Mouse (Mus musculus) MEL (cell line): ENCODE measurements around the gene Pir. TPM values are rescaled to one million over a fixed set of nuclear protein-coding genes. Genes with fewer than 3 reads are reported as not detected.
A peak's percentile ranks its signal among the peaks of the same experiment; 100 is the strongest.

Experiments
- DNase-seq: peaks from one replicate; pipeline ENCODE4 v3.0.0; 2011; ENCODE audit warnings: low read depth, low spot score
- H3K27ac ChIP-seq: 2 replicates; pipeline ENCODE4 v1.5.1; 2012; ENCODE audit warnings: low read depth, mild to moderate bottlenecking, control low read depth, low read length, moderate library complexity; ENCODE audit not compliant: control insufficient read depth
- H3K27me3 ChIP-seq, 2 experiments: fragments of 150-350 bp in 1 of 2; sonication (generic) in 1 of 2; 2 replicates each; pipeline ENCODE4 v1.6.1; 2012; ENCODE audit warnings: low read length in 2 of 2, mild to moderate bottlenecking in 2 of 2, improper control_type of control experiment in 1 of 2, moderate library complexity in 1 of 2; ENCODE audit not compliant: insufficient read depth in 2 of 2, control insufficient read depth in 1 of 2
- H3K36me3 ChIP-seq, 2 experiments: 2 replicates each; pipeline ENCODE4 v1.6.1; 2012 to 2014; ENCODE audit warnings: low read length in 2 of 2, improper control_type of control experiment in 1 of 2, inconsistent platforms in 1 of 2, mild to moderate bottlenecking in 1 of 2; ENCODE audit not compliant: insufficient read depth in 2 of 2, control insufficient read depth in 1 of 2
- H3K4me1 ChIP-seq, 2 experiments: fragments of 150-350 bp in 1 of 2; sonication (generic) in 1 of 2; 2 replicates each; pipeline ENCODE4 v1.6.1; 2012; ENCODE audit warnings: low read length in 2 of 2, improper control_type of control experiment in 1 of 2, mild to moderate bottlenecking in 1 of 2; ENCODE audit not compliant: insufficient read depth in 2 of 2, control insufficient read depth in 1 of 2
- H3K4me3 ChIP-seq, 2 experiments: fragments of 150-350 bp in 1 of 2; sonication (generic) in 1 of 2; 2 replicates each; pipeline ENCODE4 v1.5.1; 2012; ENCODE audit warnings: low read depth in 2 of 2, low read length in 2 of 2, mild to moderate bottlenecking in 2 of 2, moderate library complexity in 2 of 2, control low read depth in 1 of 2, improper control_type of control experiment in 1 of 2; ENCODE audit not compliant: control insufficient read depth in 1 of 2, insufficient read depth in 1 of 2
- H3K79me2 ChIP-seq: 2 replicates; pipeline ENCODE4 v1.6.1; 2012; ENCODE audit warnings: mild to moderate bottlenecking, low read length, moderate library complexity; ENCODE audit not compliant: control insufficient read depth, poor library complexity, insufficient read depth
- H3K9ac ChIP-seq: 2 replicates; pipeline ENCODE4 v1.6.1; 2012; ENCODE audit warnings: low read depth, mild to moderate bottlenecking, control low read depth, low read length, moderate library complexity; ENCODE audit not compliant: control insufficient read depth, poor library complexity, severe bottlenecking
- H3K9me3 ChIP-seq: fragments of 150-350 bp; sonication (generic); replicated peaks from 2 replicates; pipeline ENCODE4 v1.6.1; 2012; ENCODE audit warnings: mild to moderate bottlenecking, low read length, improper control_type of control experiment, moderate library complexity; ENCODE audit not compliant: insufficient read depth
- BHLHE40 ChIP-seq: IDR thresholded peaks from 2 replicates; pipeline ENCODE4 v1.6.1; 2012; ENCODE audit warnings: low read depth, mild to moderate bottlenecking, inconsistent platforms, low read length, improper control_type of control experiment, borderline replicate concordance
- CHD2 ChIP-seq: IDR thresholded peaks from 2 replicates; pipeline ENCODE4 v1.6.1; 2011; ENCODE audit warnings: low read length, improper control_type of control experiment
- CTCF ChIP-seq, 3 experiments: IDR thresholded peaks in 2 of 3; conservative IDR thresholded peaks in 1 of 3; 2 replicates each; pipeline ENCODE4 v1.5.1; 2011 to 2012; ENCODE audit warnings: low read length in 3 of 3, low read depth in 2 of 3, mild to moderate bottlenecking in 2 of 3, improper control_type of control experiment in 1 of 3, inconsistent platforms in 1 of 3, mixed read lengths in 1 of 3, moderate library complexity in 1 of 3; ENCODE audit not compliant: control insufficient read depth in 1 of 3, insufficient read depth in 1 of 3, poor library complexity in 1 of 3, severe bottlenecking in 1 of 3
- E2F4 ChIP-seq: IDR thresholded peaks from 2 replicates; pipeline ENCODE4 v1.6.1; 2011; ENCODE audit warnings: low read depth, low read length, improper control_type of control experiment, borderline replicate concordance
- ELF1 ChIP-seq: IDR thresholded peaks from 2 replicates; pipeline ENCODE4 v1.6.1; 2014; ENCODE audit warnings: low read depth, mild to moderate bottlenecking, inconsistent platforms, low read length, improper control_type of control experiment, moderate library complexity
- EP300 ChIP-seq, 2 experiments: IDR thresholded peaks; 2 replicates each; pipeline ENCODE4 v1.6.1; 2011; ENCODE audit warnings: improper control_type of control experiment in 2 of 2, low read length in 2 of 2, low read depth in 1 of 2, mild to moderate bottlenecking in 1 of 2
- ETS1 ChIP-seq: IDR thresholded peaks from 2 replicates; pipeline ENCODE4 v1.6.1; 2012; ENCODE audit warnings: low read depth, mild to moderate bottlenecking, inconsistent platforms, low read length, improper control_type of control experiment, moderate library complexity
- GABPA ChIP-seq: IDR thresholded peaks from 2 replicates; pipeline ENCODE4 v1.6.1; 2012; ENCODE audit warnings: low read depth, mild to moderate bottlenecking, inconsistent platforms, low read length, improper control_type of control experiment, moderate library complexity
- GATA1 ChIP-seq: IDR thresholded peaks from 2 replicates; pipeline ENCODE4 v1.6.1; 2011; ENCODE audit warnings: low read depth, low read length, improper control_type of control experiment
- HCFC1 ChIP-seq: IDR thresholded peaks from 2 replicates; pipeline ENCODE4 v1.6.1; 2012; ENCODE audit warnings: low read depth, mild to moderate bottlenecking, inconsistent platforms, low read length, improper control_type of control experiment, moderate library complexity
- JUND ChIP-seq: IDR thresholded peaks from 2 replicates; pipeline ENCODE4 v1.6.1; 2011; ENCODE audit warnings: low read depth, mild to moderate bottlenecking, improper control_type of control experiment, low read length
- MAFK ChIP-seq: IDR thresholded peaks from 2 replicates; pipeline ENCODE4 v1.6.1; 2011; ENCODE audit warnings: low read depth, mild to moderate bottlenecking, low read length, improper control_type of control experiment, borderline replicate concordance
- MAZ ChIP-seq: IDR thresholded peaks from 2 replicates; pipeline ENCODE4 v1.6.1; 2012; ENCODE audit warnings: low read depth, mild to moderate bottlenecking, inconsistent platforms, low read length, improper control_type of control experiment
- MEF2A ChIP-seq: IDR thresholded peaks from 2 replicates; pipeline ENCODE4 v1.6.1; 2014; ENCODE audit warnings: low read depth, mild to moderate bottlenecking, inconsistent platforms, low read length, improper control_type of control experiment; ENCODE audit not compliant: poor library complexity, insufficient replicate concordance, severe bottlenecking; ENCODE audit errors: extremely low read depth
- MXI1 ChIP-seq: IDR thresholded peaks from 2 replicates; pipeline ENCODE4 v1.6.1; 2011; ENCODE audit warnings: mild to moderate bottlenecking, low read depth, low read length, improper control_type of control experiment
- MYB ChIP-seq: IDR thresholded peaks from 2 replicates; pipeline ENCODE4 v1.6.1; 2011; ENCODE audit warnings: mild to moderate bottlenecking, low read depth, low read length, improper control_type of control experiment
- NELFE ChIP-seq: IDR thresholded peaks from 2 replicates; pipeline ENCODE4 v1.6.1; 2011; ENCODE audit warnings: low read depth, low read length, improper control_type of control experiment
- POLR2AphosphoS2 ChIP-seq: IDR thresholded peaks from 2 replicates; pipeline ENCODE4 v1.6.1; 2011; ENCODE audit warnings: low read length, improper control_type of control experiment
- POLR2AphosphoS5 ChIP-seq: IDR thresholded peaks from 2 replicates; pipeline ENCODE4 v1.6.1; 2012; ENCODE audit warnings: low read depth, borderline replicate concordance, mild to moderate bottlenecking, inconsistent platforms, low read length, moderate library complexity, mixed read lengths
- RAD21 ChIP-seq: IDR thresholded peaks from 2 replicates; pipeline ENCODE4 v1.6.1; 2011; ENCODE audit warnings: mild to moderate bottlenecking, low read depth, low read length, improper control_type of control experiment
- RCOR1 ChIP-seq: IDR thresholded peaks from 2 replicates; pipeline ENCODE4 v1.6.1; 2012; ENCODE audit warnings: low read depth, mild to moderate bottlenecking, inconsistent platforms, low read length, improper control_type of control experiment
- SIN3A ChIP-seq: IDR thresholded peaks from 2 replicates; pipeline ENCODE4 v1.6.1; 2012; ENCODE audit warnings: low read length, improper control_type of control experiment, inconsistent platforms
- TAL1 ChIP-seq: IDR thresholded peaks from 2 replicates; pipeline ENCODE4 v1.6.1; 2012; ENCODE audit warnings: mild to moderate bottlenecking, inconsistent platforms, low read length, moderate library complexity, mixed read lengths
- TBP ChIP-seq: IDR thresholded peaks from 2 replicates; pipeline ENCODE4 v1.8.0; 2011; ENCODE audit warnings: low read depth, low read length, improper control_type of control experiment
- TCF12 ChIP-seq: IDR thresholded peaks from 2 replicates; pipeline ENCODE4 v1.6.1; 2014; ENCODE audit warnings: low read depth, mild to moderate bottlenecking, inconsistent platforms, low read length, improper control_type of control experiment, moderate library complexity
- UBTF ChIP-seq: IDR thresholded peaks from 2 replicates; pipeline ENCODE4 v1.6.1; 2012; ENCODE audit warnings: low read depth, mild to moderate bottlenecking, inconsistent platforms, low read length, improper control_type of control experiment, moderate library complexity, borderline replicate concordance; ENCODE audit not compliant: insufficient read depth
- USF1 ChIP-seq: IDR thresholded peaks from 2 replicates; pipeline ENCODE4 v1.6.1; 2014; ENCODE audit warnings: low read depth, mild to moderate bottlenecking, inconsistent platforms, low read length, improper control_type of control experiment, moderate library complexity
- ZC3H11A ChIP-seq: IDR thresholded peaks from 2 replicates; pipeline ENCODE4 v1.6.1; 2012; ENCODE audit warnings: low read depth, mild to moderate bottlenecking, inconsistent platforms, low read length, improper control_type of control experiment
- ZMIZ1 ChIP-seq: IDR thresholded peaks from 2 replicates; pipeline ENCODE4 v1.6.1; 2012; ENCODE audit warnings: low read depth, mild to moderate bottlenecking, inconsistent platforms, low read length, improper control_type of control experiment, moderate library complexity
- ZNF384 ChIP-seq: IDR thresholded peaks from 2 replicates; pipeline ENCODE4 v1.6.1; 2012; ENCODE audit warnings: low read depth, mild to moderate bottlenecking, inconsistent platforms, low read length, improper control_type of control experiment
- polyA plus RNA-seq, 2 experiments: library from polyadenylated mRNA; stranded (reverse) in 1 of 2; unstranded in 1 of 2; fragments of >175 nt in 1 of 2; fragments of >200 nt in 1 of 2; gene quantifications; 2 replicates each; pipeline versions ENCODE4 v1.2.1 to v1.2.4; 2012; ENCODE audit warnings: low replicate concordance in 2 of 2, low read depth in 1 of 2; ENCODE audit not compliant: insufficient read length in 2 of 2, insufficient read depth in 1 of 2, missing spikeins in 1 of 2
- total RNA-seq: library from RNA; depleted of rRNA; stranded (reverse); fragments of 300-350 nt; gene quantifications from 2 replicates; pipeline ENCODE4 v1.2.3, GENCODE M21; 2012

Pir gene
- total and polyA plus RNA-seq, 3 experiments = 2.9 to 230 (median 11.4) TPM

DNA sequence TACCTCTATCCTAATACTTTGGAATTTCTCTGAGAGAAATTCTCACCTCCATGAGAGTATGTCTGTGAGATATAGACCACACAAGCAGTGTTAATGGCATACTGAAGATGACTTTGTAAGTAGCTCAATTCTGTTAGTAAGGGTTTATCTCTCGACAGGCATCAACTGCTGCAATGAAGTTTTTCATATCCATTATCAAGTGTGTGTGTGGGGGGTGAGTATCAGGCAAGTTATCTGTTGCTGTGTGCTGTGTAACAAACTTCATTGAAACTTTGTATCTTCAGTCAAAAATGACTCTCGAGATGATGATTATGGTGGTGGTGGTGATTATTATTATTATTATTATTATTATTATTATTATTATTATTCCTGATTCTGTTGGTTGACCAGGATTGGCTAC, 147.6 kb downstream of the Pir start (continued):
- no peak for TF ChIP-seq NELFE

DNA sequence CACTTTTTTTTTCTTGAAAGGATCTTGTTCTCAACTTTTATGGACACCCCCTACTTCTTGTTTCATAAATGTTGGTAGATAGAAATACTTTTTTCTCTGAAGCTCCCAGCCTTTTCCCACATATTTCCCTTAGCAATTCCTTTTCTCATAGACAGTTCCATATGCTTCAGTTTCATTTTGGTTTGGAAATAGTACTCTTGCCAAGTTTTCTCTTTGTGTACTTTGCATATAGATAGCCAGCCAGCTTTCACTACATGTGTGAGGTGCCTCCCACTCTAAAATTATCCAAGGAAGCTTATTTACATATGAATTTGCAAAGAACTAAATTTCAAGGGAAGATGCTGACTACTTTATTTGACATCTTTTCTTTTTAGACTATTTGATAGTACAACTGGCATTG, 148.8 kb downstream of the Pir start:
- H3K4me1 ChIP-seq = peaks cover 16 to 17% of the 10 kb centered on the region in 2 experiments
- no peaks in the 10 kb centered on the region for H3K9me3 ChIP-seq
- H3K36me3 ChIP-seq = peaks cover 5 to 22% of the 10 kb centered on the region in 2 experiments
- H3K4me3 ChIP-seq = no peak overlapping the region
- no peak overlapping the region for H3K9ac ChIP-seq
- no peak overlapping the region for H3K27ac ChIP-seq
- DNase-seq = no peak
- TF ChIP-seq ZNF384 (no peak), USF1 (no peak), RAD21 (no peak), TAL1 (no peak), GATA1 (no peak), UBTF (no peak), HCFC1 (no peak), ELF1 (no peak), JUND (no peak), NELFE (no peak), TCF12 (no peak), CTCF (IDR thresholded peaks at IDR 0.05 in 2 of 3, conservative IDR thresholded peaks at IDR 0.05 in 1 of 3; ENCODE audit: control insufficient read depth in 1 of 3, insufficient read depth in 1 of 3, low read depth in 2 of 3, low read length in 3 of 3, poor library complexity in 1 of 3, severe bottlenecking in 1 of 3) (no peak), MEF2A (no peak), ZC3H11A (no peak), BHLHE40 (no peak), MYB (no peak), GABPA (no peak), SIN3A (no peak), POLR2AphosphoS5 (no peak)
- H3K27me3 ChIP-seq = no peaks in the 10 kb centered on the region
- peaks cover 17% of the 10 kb centered on the region for H3K79me2 ChIP-seq

DNA sequence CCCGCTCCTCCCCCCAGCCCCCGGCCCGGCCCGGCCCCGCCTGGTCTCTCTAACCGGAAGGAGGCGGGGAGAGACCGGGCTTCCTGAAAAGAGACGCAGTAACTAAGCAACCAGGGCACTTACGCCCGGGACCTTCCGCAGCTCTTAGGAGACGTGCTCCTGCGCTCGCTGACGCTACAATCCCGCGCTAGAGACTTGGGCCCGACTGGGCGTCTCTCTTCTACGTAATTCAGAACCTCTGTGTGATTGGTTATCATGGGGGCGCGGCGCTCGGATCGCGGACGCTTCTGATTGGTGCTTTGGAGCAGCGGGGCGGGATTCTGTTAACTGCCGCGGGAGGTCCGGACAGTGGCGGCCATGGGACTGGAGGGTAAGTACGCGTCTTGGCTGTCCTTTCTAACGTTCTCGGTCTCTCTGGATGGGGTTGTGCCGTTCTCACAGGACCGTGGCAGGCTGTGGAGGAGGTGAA, 150.3 kb downstream of the Pir start, which contains the start of gene Piga:
Piga (plus strand) TSS at position 317 of the 469 bp plus-strand sequence.
- Histone ChIP-seq H3K36me3 (peaks cover 16 to 34% of the 10 kb centered on the region in 2 experiments), H3K27me3 (no peaks in the 10 kb centered on the region), H3K4me3 (peak within 1 kb of the TSS; percentile 68 to 87), H3K9ac (peak within 1 kb of the TSS; percentile 71), H3K79me2 (peaks cover 17% of the 10 kb centered on the region), H3K27ac (peak within 1 kb of the TSS; percentile 50), H3K9me3 (no peaks in the 10 kb centered on the region), H3K4me1 (peaks cover 24 to 25% of the 10 kb centered on the region in 2 experiments)
- peak; percentile 99 for DNase-seq
- no peak for TF ChIP-seq EP300 (IDR thresholded peaks at IDR 0.05; ENCODE audit: low read depth in 1 of 2, low read length in 2 of 2)
- peak; percentile 58; the same call in 1 of the 2 replicates for TF ChIP-seq MXI1
- TF ChIP-seq USF1 = no peak
- peak; percentile 58; the same call in 1 of the 2 replicates for TF ChIP-seq TBP
- peak; percentile 86 for TF ChIP-seq HCFC1
- no peak for TF ChIP-seq ZMIZ1
- no peak for TF ChIP-seq RCOR1
- TF ChIP-seq TCF12 = no peak; the same call in 1 of the 2 replicates
- no peak for TF ChIP-seq ETS1
- no peak; the same call in 1 of the 2 replicates for TF ChIP-seq E2F4
- no peak for TF ChIP-seq MAZ
- no peak for TF ChIP-seq MEF2A
- no peak for TF ChIP-seq MAFK
- TF ChIP-seq POLR2AphosphoS2 = peak; percentile 79; the same call in 1 of the 2 replicates
- TF ChIP-seq RAD21 = no peak
- no peak for TF ChIP-seq TAL1
- TF ChIP-seq ZNF384 = no peak
- no peak for TF ChIP-seq CHD2
